Mouse (Mus musculus) midbrain, embryonic 15.5 days (tissue): ENCODE data around the gene Gnmt. TPM values are rescaled to one million over a fixed set of nuclear protein-coding genes. Genes with fewer than 3 reads are reported as not detected.

Source experiments
- polyA plus RNA-seq: library from polyadenylated mRNA; unstranded; fragments of >200 nt; fragmentation: Nextera tagmentation; extraction: Ambion mirVana; gene quantifications from 2 replicates; pipeline ENCODE4 v1.2.1, GENCODE M21; 2015

Gnmt gene
- polyA plus RNA-seq, 1 experiment from 2014 or later: 0.65 TPM

Other genes with a start within 250 kb of the Gnmt start
- gene Ttbk1, start 241.5 kb downstream of the Gnmt start, polyA plus RNA-seq: 8.7 and 9.0 TPM in 2 replicates
- gene Dnph1, start 232.5 kb downstream of the Gnmt start, polyA plus RNA-seq: 14.5 and 17.3 TPM in 2 replicates
- gene Cul9, start 182.8 kb downstream of the Gnmt start, polyA plus RNA-seq: 25.0 and 26.7 TPM in 2 replicates
- 3.7 and 5.7 TPM in 2 replicates for gene Srf, start 173.0 kb downstream of the Gnmt start, polyA plus RNA-seq
- gene Ptk7, start 99.7 kb downstream of the Gnmt start, polyA plus RNA-seq: 33.6 and 34.8 TPM in 2 replicates
- 42.5 and 44.5 TPM in 2 replicates for gene Klc4, start 83.1 kb downstream of the Gnmt start, polyA plus RNA-seq
- 60.6 and 74.5 TPM in 2 replicates for gene Mrpl2, start 82.9 kb downstream of the Gnmt start, polyA plus RNA-seq
- 44.7 and 46.3 TPM in 2 replicates for gene Cul7, start 78.8 kb downstream of the Gnmt start, polyA plus RNA-seq
- gene Rrp36, start 54.8 kb downstream of the Gnmt start, polyA plus RNA-seq: 49.9 and 50.8 TPM in 2 replicates
- gene Mea1, start 50.4 kb downstream of the Gnmt start, polyA plus RNA-seq: 277 and 304 TPM in 2 replicates
- 172 and 180 TPM in 2 replicates for gene Klhdc3, start 48.3 kb downstream of the Gnmt start, polyA plus RNA-seq
- 103 and 112 TPM in 2 replicates for gene Ppp2r5d, start 24.1 kb downstream of the Gnmt start, polyA plus RNA-seq
- gene Pex6, start 17.7 kb downstream of the Gnmt start, polyA plus RNA-seq: 28.2 and 31.9 TPM in 2 replicates
- 67.1 and 68.2 TPM in 2 replicates for gene Cnpy3, start 23.0 kb upstream of the Gnmt start, polyA plus RNA-seq
- gene Ptcra, start 34.5 kb upstream of the Gnmt start, polyA plus RNA-seq: 0.18 and 0.39 TPM in 2 replicates
- 51.3 and 54.9 TPM in 2 replicates for gene 2310039H08Rik, start 43.5 kb upstream of the Gnmt start, polyA plus RNA-seq
- gene Rpl7l1, start 53.5 kb upstream of the Gnmt start, polyA plus RNA-seq: 80.6 and 83.1 TPM in 2 replicates
- gene Bicral, start 129.3 kb upstream of the Gnmt start, polyA plus RNA-seq: 10.5 and 12.8 TPM in 2 replicates
- 61.6 and 68.5 TPM in 2 replicates for gene Tbcc, start 161.5 kb upstream of the Gnmt start, polyA plus RNA-seq
- not detected in 2 replicates for gene Prph2, start 181.3 kb upstream of the Gnmt start, polyA plus RNA-seq